Mouse (Mus musculus): ENCODE results near the gene Gpc3. TPM values are rescaled to one million over a fixed set of nuclear protein-coding genes. Genes with fewer than 3 reads are reported as not detected.

The Gpc3 gene
- total and polyA plus RNA-seq, 3 experiments, result not detected

DNA sequence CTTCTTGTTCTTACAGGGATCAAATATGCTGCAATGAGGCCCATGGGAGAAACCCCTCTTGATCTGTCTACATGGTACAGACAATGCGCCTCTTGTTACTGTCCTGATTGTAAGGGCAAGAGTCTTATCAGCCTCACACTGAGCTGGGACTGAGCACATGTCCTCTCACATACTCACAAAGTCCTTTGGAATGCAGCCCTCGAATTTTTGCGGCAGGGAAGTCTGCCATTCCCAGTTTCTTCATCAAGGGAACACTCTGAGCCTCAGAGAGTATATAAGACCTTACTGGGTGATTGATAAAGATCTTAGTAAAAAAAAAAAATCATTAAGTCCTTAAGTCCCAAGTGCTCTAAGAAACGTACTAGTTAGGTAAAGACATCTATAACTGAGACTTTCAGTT, 293.1 kb downstream of the Gpc3 start:
- H3K4me2 ChIP-seq (ENCODE audit: insufficient read depth, low read depth, poor library complexity, severe bottlenecking), result no peak overlapping the region
- H3K79me2 ChIP-seq (replicated peaks; ENCODE audit: control insufficient read depth, extremely low read depth, insufficient read depth, poor library complexity, severe bottlenecking), result no peaks in the 10 kb centered on the region
- no peak overlapping the region for H3K27ac ChIP-seq (ENCODE audit: insufficient read depth, low read depth)
- H3K9me3 ChIP-seq (replicated peaks; ENCODE audit: low read length), result no peaks in the 10 kb centered on the region
- no peaks in the 10 kb centered on the region for H3K36me3 ChIP-seq (replicated peaks in 1 of 2; ENCODE audit: control insufficient read depth in 1 of 2, insufficient read depth in 1 of 2, low read length in 1 of 2)
- TF ChIP-seq CTCF (conservative IDR thresholded peaks at IDR 0.05 in 1 of 2, IDR thresholded peaks at IDR 0.05 in 1 of 2; ENCODE audit: low read depth in 2 of 2, low read length in 2 of 2), result no peak
- TF ChIP-seq JUND (conservative IDR thresholded peaks at IDR 0.05; ENCODE audit: low read depth, low read length), result no peak
- TF ChIP-seq PAX5 (IDR thresholded peaks at IDR 0.05; ENCODE audit: low read length), result no peak
- TF ChIP-seq SIN3A (IDR thresholded peaks at IDR 0.05; ENCODE audit: low read length), result no peak
- no peak for TF ChIP-seq USF2 (conservative IDR thresholded peaks at IDR 0.05; ENCODE audit: low read depth, low read length)
- TF ChIP-seq NELFE (IDR thresholded peaks at IDR 0.05; ENCODE audit: low read depth, low read length), result no peak
- TF ChIP-seq BHLHE40 (IDR thresholded peaks at IDR 0.05; ENCODE audit: low read depth, low read length), result no peak
- TF ChIP-seq CHD2 (IDR thresholded peaks at IDR 0.05; ENCODE audit: low read length), result no peak
- no peaks in the 10 kb centered on the region for H3K4me1 ChIP-seq (ENCODE audit: control insufficient read depth in 1 of 2, insufficient read depth in 2 of 2)
- DNase-seq (ENCODE audit: extremely low read depth), result no peak
- no peak overlapping the region for H3K4me3 ChIP-seq (replicated peaks in 1 of 3; ENCODE audit: low read depth in 2 of 3, low read length in 2 of 3, poor library complexity in 1 of 3)
- dilution Hi-C loops (cut with MboI; ENCODE audit: extremely low pct_ligation_motif_present, extremely low pct_unique_long_range_greater_than_20kb, low sequenced_read_pairs) (no loop called here), in situ Hi-C loops (cut with MboI; ENCODE audit: low pct_ligation_motif_present, low pct_unique_long_range_greater_than_20kb, low sequenced_read_pairs) (no loop called here)
- no peak overlapping the region for H3K9ac ChIP-seq (ENCODE audit: insufficient read depth, low read depth)
- no peaks in the 10 kb centered on the region for H3K27me3 ChIP-seq (replicated peaks)

DNA sequence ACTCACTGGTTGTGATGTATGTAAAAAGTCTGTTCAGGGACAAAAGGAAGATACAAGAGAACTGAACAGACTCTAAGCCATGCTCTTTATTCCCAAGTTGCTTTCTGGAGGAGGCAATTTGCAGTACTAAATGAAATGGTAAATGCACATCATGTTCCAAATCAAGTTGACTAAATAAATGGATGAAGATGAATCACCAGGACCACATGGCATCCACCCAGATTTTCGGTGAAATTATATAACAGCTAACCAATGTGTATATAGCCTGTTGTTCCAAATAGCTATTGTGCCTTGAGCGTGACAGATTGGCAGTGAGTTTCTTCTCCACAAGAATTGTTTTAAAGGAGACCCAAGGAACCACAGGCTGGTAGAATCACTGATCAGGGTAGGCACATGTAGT, 302.8 kb downstream of the Gpc3 start:
- no peak overlapping the region for H3K4me2 ChIP-seq (ENCODE audit: insufficient read depth, low read depth, poor library complexity, severe bottlenecking)
- no peaks in the 10 kb centered on the region for H3K27me3 ChIP-seq (replicated peaks)
- no peak overlapping the region for H3K4me3 ChIP-seq (replicated peaks in 1 of 3; ENCODE audit: low read depth in 2 of 3, low read length in 2 of 3, poor library complexity in 1 of 3)
- H3K9ac ChIP-seq (ENCODE audit: insufficient read depth, low read depth), result no peak overlapping the region
- in situ Hi-C loops (cut with MboI; ENCODE audit: low pct_ligation_motif_present, low pct_unique_long_range_greater_than_20kb, low sequenced_read_pairs) (no loop called here), dilution Hi-C loops (cut with MboI; ENCODE audit: extremely low pct_ligation_motif_present, extremely low pct_unique_long_range_greater_than_20kb, low sequenced_read_pairs) (no loop called here)
- H3K4me1 ChIP-seq (ENCODE audit: control insufficient read depth in 1 of 2, insufficient read depth in 2 of 2), result no peaks in the 10 kb centered on the region
- H3K36me3 ChIP-seq (replicated peaks in 1 of 2; ENCODE audit: control insufficient read depth in 1 of 2, insufficient read depth in 1 of 2, low read length in 1 of 2), result no peaks in the 10 kb centered on the region
- H3K9me3 ChIP-seq (replicated peaks; ENCODE audit: low read length), result no peaks in the 10 kb centered on the region
- H3K79me2 ChIP-seq (replicated peaks; ENCODE audit: control insufficient read depth, extremely low read depth, insufficient read depth, poor library complexity, severe bottlenecking), result no peaks in the 10 kb centered on the region
- H3K27ac ChIP-seq (ENCODE audit: insufficient read depth, low read depth), result no peak overlapping the region
- TF ChIP-seq RCOR1 (conservative IDR thresholded peaks at IDR 0.05; ENCODE audit: low read depth, low read length), result no peak
- no peak for TF ChIP-seq MAX (IDR thresholded peaks at IDR 0.05; ENCODE audit: low read length)
- no peak for TF ChIP-seq MEF2A (IDR thresholded peaks at IDR 0.05; ENCODE audit: borderline replicate concordance, low read depth, low read length)
- no peak for TF ChIP-seq UBTF (IDR thresholded peaks at IDR 0.05; ENCODE audit: low read depth, low read length)
- TF ChIP-seq KAT2A (IDR thresholded peaks at IDR 0.05; ENCODE audit: insufficient replicate concordance, low read length), result no peak
- no peak for TF ChIP-seq USF1 (IDR thresholded peaks at IDR 0.05; ENCODE audit: low read depth, low read length)
- no peak for TF ChIP-seq ZKSCAN1 (IDR thresholded peaks at IDR 0.05; ENCODE audit: borderline replicate concordance, low read depth, low read length)
- TF ChIP-seq BHLHE40 (IDR thresholded peaks at IDR 0.05; ENCODE audit: low read depth, low read length), result no peak
- TF ChIP-seq MAFK (IDR thresholded peaks at IDR 0.05; ENCODE audit: insufficient replicate concordance, low read length), result no peak
- no peak for TF ChIP-seq IRF4 (IDR thresholded peaks at IDR 0.05; ENCODE audit: low read depth, low read length)
- no peak for TF ChIP-seq PAX5 (IDR thresholded peaks at IDR 0.05; ENCODE audit: low read length)
- no peak for TF ChIP-seq MYC (IDR thresholded peaks at IDR 0.05; ENCODE audit: low read depth, low read length)
- no peak for TF ChIP-seq ELF1 (IDR thresholded peaks at IDR 0.05; ENCODE audit: low read depth, low read length)
- no peak for TF ChIP-seq SMC3 (IDR thresholded peaks at IDR 0.05; ENCODE audit: low read depth, low read length)
- no peak for TF ChIP-seq POLR2AphosphoS2 (IDR thresholded peaks at IDR 0.05; ENCODE audit: low read depth, low read length)
- no peak for TF ChIP-seq E2F4 (IDR thresholded peaks at IDR 0.05; ENCODE audit: insufficient replicate concordance, low read depth, low read length)
- no peak for TF ChIP-seq HCFC1 (IDR thresholded peaks at IDR 0.05; ENCODE audit: low read depth, low read length)
- DNase-seq (ENCODE audit: extremely low read depth), result no peak

All from CH12.LX (cell line).